Mouse (Mus musculus): ENCODE measurements around the gene Gm27021.

Gene Gm27021

DNA sequence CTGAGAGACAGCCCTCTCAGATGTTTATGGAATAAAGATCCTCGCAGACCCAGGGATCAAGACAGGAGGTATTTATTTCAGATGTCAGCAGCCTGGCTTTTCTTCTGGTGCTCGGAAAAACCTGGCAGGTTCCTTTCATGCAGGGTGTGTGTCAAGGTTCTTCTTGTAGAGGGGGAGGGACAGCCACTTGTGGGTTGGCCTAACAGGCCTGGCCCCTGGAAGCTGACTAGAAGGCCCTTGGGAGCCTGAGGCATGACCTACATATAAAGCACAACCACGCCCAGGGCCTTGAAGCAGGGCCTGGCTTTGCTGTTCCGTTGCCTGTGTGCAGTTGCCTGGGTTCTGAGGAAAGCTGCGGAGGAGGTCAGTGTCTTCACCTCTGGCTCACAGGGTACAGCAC lies 17.2 kb upstream of the Gm27021 start:
- DNase-seq = no peak

DNA sequence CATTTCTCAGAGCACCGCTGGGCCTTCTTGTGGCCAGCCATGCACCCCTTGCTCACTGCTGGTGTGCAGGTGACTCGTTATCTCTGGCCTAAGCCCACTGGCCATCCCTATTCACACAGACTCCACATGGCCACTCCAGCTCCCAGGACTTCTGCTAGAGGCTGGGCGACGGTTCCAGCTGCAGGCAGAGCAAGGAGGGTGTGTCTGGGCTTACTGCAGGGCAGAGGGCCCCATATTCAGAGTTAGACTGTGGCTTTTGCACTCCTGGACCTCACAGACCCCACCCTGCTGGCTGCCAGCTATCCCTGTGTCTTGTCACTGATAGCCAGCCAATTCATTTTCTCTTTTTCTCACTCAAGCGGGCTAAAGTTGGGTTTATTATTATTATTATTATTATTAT lies 16.2 kb upstream of the Gm27021 start:
- DNase-seq = no peak

DNA sequence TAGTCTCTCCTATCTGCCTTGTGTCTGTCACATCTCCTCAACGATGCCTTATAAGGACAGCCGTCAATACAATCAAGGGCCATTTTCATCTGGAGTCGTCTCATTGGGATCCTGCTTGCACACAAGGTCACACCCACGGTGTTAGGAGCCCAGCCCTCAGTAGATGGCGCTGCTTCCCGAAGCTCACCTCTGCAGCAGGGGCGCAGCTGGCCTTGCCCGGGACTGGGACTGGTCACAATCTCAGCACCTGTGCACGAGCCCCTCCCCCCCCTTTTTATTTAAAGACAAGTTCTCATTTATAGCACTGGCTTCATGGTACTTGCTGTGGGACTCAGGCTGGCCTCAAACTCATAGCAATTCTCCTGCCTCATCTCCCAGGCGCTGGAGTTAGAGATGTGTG lies 15.7 kb upstream of the Gm27021 start:
- peak; percentile 52 for DNase-seq

DNA sequence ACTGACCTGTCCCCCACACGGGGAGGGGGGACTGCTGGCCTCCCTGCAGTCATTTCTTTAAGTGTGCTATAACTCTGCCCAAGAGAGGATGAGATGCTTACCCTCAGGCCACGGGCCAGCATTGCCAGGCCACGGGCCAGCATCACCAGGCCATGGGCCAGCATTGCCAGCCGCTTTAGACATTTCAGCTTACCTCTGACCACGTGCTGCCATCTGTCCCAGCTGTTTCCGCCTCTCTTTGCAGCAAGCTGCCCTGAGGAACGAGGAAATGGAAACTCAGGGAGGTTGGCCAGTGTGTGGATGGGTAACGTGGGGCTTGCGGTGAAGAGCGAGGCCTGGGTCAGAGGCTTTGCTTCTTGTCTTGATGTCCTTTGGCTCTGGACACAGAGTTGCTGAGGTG lies 13.2 kb upstream of the Gm27021 start:
- DNase-seq = no peak

DNA sequence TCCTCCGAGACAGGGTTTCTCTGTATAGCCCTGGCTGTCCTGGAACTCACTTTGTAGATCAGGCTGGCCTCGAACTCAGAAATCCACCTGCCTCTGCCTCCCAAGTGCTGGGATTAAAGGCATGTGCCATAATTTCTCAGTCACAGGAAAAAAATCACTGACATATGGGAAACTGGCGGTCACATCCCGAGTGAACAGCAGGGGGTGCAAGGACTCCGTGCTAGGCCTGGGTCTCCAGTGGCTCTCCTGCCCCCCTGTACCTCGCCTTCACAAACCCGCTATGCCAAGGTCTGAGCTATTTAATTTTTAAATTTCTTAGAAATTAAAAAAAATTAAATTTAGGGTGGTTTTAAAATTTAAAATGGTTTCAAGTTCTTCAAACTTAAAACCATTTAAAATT lies 12.5 kb upstream of the Gm27021 start:
- peak; percentile 74 for DNase-seq

DNA sequence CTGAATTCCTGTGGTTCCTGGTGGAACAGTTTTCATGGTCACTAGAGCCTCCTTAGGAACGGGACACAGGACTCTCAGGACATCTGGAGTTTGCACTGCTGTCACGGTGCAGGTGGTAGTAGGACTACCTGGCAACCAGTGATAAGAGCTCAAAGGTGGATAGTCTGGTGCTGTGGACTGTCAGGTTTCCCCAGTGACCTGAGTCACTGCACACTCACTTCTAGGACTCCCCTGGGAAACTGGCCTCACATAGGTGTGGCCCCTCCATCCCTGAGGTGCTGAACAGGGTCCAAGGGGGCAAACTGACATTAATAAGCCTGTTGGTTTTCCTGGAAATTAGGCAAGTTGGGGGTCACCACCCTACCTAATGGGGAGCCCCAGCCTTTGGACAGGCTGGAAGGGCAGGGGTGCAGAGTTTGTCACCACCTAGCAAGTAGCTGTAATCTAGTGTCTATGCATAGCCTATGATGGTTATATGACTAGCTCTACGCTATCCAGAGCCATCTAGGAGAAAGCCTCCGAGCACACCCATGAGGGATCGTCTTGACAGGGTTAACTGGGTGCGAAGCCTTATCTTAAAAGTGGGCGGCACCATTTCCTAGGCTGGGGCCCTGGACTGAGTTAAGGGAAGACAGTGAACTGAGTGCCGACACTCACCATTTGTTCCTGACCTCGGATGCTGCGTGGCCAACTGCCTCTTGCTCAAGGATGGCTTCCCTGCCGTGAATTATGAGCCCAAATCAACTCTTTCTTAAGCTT lies 11.9 kb upstream of the Gm27021 start:
- no peak for DNase-seq

DNA sequence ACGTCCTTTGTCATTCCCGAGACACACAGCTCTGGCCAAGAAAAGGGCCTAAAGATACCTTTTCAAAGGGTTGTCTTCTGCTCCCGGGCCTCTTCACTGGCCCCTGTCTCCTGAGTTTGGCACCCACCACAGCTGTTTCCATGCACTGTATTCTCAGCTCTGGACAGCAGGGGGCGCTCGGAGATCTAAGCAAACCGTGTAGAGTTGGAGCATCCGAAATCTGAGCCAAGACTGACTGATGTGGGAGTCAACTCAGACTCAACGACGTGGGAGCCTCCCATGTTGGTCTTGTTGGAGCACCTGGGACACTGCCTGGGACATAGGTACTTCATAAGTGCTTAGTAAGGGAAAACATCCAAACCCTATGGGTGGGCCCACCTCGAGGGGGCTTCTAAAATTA lies 10.6 kb upstream of the Gm27021 start:
- DNase-seq = peak; percentile 93

DNA sequence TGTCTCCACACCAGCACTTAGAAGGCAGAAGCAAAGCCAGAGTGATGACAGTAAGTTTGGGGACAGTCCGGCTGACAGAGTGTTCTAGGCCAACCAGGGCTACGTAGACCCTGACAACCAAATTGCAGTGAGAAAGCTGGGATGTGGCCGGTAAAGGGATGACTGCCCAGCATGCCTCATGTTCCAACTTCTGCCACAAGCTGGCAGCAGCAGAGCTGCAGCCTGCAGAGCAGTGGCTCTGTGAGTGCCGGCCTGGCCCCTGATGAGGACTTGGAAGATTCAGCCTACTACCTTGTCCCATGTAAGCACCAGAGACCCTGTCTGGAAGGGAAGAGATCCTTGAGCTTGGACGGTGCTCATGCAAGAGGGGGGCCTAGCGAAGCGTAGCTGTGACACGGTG lies 7.8 kb upstream of the Gm27021 start:
- DNase-seq = no peak

DNA sequence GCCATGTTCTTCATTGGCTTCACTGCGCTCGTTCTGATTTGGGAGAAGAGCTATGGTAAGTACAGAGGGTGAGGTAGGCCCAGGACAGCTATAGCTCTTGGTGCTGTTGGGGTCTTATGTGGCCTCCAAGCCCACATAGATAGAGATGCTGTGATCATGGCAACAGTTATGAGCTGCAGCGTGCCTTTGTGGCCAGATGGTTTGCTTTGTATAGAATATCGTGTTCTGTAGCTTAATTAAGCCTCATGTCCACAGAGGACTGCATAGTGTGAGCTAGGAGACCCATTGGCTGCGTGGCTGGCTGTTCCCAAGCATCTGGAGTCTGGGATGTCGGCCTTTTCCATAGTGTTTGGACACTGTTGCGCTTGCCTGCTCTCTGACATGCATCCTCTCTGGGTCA lies 5.4 kb upstream of the Gm27021 start:
- no peak for DNase-seq

DNA sequence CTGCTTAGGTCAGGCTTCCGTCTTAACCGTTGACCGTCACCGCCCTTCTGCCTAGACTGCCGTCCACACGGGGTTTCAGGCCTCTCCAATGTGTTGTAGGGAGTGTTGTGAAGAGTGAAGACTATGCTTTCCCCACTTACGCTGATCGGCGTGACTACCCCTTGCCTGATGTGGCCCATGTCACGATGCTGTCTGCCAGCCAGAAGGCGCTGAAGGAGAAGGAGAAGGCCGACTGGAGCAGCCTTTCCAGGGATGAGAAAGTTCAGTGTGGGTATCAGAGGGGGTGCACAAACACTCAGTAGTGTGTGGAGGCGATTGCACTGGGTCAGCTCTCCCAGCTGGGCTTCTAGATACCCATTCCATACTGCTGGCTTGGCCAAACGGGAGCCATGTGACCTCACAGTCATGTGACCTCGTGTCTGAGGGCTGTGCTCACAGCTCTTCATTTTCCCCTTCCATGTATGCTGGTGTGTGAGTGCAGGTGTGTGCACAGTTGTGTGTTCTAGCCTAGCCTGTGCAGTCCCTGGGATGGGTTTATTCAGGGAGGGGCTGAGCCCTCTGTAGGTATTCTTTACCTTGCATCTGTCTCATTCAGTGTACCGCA lies 4.8 kb upstream of the Gm27021 start:
- DNase-seq = no peak

DNA sequence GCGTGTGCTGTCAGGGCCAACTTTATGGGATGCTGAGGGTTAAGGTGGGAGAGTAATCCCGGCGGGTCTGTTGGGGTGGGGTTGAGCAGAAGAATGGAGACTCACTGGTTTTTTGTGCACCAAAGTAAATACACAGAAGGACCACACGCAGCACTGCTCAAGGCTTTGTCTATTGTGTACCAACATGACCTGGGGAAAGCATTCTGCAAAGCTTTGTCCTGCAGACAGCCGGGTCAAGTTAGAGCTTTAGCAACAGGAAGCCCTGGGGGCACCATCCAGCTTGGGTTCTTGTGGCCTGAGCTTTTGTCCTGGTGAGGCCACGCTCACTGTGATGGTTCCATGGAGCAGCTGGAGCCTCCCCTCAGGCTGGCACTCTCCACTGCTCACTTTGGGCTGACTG lies 3.9 kb upstream of the Gm27021 start:
- DNase-seq = no peak

DNA sequence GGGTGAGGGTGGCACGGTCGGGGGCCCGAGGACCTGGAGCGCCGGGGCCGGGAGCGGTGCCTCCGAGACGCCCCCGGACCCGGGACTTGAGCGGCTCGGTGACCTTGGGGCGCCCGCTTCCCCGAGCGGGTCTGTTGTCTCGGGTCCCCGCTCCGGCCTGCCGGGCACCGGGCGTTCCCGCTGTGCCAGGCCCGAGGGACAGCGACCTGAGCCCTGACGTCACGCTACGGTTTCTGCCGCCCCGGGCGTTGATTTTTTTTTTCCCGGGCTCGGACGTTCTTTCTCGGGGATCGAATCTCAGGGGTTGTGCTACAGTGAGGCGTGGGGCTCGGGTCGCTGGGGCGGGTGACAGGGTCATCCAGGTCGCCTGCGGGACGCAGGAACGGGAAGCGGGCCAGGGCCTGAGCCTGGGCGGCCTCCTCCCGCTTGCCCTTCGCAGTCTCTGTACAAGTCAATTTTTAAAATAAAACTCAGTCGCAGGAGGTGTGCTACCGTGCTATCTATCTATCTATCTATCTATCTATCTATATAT lies 561 bp upstream of the Gm27021 start, which contains the start of gene Emc8:
Emc8 (minus strand) TSS at position 200 of the 532 bp plus-strand sequence.
- peak; percentile 46 for DNase-seq

DNA sequence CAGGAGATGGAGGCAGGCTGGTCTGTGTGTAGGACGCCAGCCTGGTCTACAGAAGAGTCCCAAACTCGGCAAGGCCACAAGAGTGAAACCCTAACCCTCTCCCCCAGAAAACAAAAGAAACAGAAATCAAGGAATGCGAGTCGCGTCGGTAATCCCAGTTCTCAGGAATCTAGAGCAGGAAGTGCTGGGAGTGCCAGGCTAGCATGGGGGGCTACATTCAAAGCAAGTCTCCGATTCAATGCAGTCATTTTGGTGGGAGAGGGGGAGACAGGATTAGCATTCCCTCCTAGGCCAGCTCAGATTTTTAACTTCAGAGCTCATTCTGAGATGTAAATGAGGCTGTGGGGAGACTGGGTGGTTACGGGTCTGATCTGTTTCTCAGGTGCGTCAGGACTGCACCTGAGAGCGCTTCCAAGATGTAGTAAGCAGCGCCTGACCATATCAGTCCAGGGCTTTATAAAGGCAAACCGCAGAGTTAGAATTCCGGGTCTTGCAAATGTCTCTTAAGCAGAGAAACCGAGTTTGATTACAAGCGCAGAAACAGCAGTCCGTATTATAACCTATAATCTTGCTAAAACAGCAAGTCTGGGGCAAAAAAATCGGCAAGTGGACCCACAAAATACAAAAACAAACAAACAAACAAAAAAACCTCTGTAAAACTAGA lies 940 bp downstream of the Gm27021 start:
- no peak for DNase-seq

DNA sequence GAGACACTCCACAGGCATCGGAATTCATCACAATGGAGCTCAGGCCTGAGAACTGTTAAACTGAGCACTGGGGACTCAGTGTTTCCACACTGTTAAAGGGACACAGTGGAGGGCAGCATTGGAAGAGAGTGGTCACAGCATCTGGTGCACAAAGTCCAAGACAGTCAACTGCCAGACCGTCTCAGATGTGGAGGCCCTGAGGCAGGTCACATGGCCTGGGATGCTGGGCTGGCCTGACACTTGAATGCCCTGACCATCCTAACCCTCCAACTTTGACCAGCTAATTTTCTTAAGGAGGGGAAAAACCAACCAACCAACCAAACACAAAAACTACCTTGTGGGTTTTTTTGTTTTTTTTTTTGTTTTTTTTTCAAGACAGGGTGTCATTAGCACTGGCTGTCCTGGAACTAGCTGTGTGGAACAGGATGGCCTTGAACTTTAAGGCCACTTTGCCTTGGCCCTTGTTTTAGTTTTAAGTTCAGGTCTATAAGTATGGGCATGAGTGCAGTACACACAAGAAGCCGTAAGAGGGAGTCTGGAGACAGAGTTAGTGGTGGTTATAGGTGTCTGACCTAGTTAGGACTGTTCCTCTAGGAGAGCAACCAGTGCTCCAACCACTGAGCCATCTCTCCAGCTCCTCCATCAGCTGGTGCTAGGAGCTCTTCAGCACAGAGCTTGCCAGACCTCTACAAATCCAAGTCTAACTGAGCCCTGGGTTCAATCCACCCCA lies 2.0 kb downstream of the Gm27021 start:
- no peak for DNase-seq

DNA sequence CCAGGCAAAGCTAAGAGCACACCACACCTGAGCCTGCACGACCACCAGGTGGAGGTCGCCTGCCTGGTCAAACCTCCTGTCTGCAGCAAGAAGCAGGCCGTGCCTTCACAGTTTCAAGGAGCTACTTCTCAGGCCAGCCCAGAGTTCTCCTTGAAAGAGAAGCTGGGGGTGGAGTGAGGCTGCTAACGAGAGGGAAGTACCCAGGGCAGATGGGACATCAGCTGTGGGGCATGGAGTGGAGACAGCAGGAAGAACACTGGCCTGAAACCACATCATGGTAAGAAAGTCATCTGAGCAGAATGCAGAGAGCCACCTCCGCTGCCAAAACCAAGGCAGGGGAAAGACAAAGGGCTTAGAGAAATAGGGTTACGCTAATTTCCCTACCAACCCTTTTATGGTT lies 3.3 kb downstream of the Gm27021 start:
- no peak for DNase-seq

DNA sequence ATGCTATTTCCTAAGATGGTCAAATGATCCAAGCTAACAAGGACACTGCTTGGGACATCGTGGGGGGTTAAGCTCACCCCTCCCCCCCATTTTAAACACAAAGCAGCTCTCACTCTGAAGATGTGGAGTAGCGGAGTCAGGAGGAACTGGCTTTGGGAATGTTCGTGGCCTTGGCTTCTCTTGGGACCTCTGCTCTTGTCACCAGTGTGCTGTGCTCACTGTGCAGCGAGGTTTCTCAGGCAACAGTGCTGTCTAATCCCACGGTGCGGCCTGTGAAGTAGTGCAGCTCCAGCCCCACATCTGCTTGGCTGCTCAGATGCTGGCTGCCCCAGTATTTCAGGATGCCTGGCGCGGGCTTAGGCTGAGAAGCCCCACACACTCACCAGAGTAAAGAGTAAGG lies 10.5 kb downstream of the Gm27021 start:
- DNase-seq = no peak

DNA sequence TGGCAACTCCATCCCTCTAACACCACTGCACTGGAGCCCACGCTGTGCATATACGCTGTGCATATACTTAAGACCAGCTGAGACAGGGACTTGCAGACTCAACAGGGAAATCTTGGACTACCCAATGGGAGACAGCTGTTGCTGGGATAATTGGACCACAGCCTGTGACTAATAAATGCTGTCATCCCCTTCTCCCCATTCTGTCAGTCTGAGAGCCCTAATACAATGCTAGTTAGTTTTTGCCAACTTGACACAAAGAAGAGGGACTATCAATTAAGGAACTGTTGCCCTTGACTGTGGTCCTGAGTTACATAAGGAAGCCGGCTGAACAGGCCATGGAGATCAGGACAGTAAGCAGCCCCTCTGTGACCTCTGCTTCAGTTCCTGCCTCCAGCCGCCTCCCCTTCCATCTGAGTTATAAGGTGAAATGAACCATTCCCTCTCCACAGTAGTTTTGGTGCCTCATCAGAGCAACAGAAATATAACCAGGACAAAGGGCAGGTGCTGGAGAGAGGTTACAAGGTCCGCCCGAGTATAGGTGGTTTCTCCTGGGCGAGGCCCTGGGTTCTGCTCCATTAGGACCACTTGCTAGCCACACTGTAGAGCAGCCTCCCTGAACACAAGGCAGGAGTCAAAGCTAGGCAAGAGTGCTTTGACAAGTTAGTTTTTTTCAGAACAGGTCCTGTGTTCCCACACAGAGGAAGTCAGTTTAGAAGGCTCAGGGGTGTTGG lies 11.4 kb downstream of the Gm27021 start:
- DNase-seq = no peak

DNA sequence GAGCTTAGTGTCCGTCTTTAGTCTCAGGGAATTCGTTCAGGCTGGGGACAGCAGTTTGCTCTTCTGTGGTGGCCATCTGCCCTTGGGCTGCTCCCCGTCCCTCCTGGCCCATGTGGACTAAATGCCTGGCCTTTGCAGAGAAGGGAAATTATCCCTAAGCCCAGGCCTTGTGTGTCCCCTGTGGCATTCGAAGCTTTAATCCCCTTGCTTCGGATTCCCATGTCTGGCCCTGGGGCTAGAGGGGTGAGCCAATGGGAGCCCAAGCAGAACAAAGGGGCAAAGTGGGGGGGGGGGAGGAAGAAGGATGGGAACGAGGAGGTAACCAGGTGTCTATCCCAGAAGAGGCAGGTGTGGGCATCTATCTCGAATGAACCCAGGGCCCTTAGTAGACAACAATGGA lies 20.3 kb downstream of the Gm27021 start, which contains the start of gene 1190005I06Rik:
1190005I06Rik (minus strand) TSS at position 101 of the 400 bp plus-strand sequence.
- no peak for DNase-seq

DNA sequence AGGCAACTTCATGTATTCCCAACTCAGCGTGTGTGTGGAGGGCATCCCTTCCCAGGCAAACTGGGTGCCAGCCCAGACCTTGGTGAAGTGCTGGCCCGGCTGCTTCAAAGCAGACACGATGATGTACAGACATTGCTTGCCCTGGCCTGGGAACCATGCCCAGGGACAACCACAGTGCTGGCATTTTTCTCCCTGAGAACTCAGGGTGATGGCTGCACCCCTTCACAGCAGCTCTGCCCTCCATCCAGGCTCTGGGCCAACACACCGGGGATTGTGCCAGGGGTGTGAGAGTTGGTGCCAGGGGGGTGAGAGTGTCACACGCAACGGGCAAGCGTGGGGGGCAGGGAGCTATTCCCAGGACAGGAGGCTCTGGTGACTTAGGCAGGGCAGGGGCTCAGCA lies 23.2 kb downstream of the Gm27021 start:
- DNase-seq = peak; percentile 81

DNA sequence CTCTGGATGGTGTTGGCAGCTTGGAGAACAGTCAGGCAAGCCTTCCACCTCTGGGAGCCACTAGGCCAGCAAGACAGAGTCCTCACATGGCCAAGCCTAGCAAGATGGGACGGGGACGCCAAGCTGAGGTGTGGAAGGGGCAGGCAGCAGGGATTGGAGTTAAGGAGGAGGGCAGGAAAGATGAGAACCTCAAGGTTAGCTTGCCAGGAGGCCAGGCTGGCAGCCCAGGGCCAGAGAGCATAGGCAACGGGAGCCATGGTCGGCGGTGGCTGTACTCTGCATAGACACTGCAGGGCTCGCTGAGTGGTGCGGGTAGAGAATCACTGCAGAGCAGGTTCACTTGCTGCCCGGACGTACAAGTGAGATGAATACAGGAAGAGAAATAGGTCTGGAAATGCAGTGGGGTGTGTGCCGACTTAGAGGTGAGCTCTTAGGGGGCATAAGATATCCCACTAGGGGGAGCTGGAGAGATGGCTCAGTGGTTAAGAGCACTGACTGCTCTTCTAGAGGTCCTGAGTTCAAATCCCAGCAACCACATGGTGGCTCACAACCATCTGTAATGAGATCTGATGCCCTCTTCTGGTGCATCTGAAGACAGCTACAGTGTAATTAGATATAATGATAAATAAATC lies 25.7 kb downstream of the Gm27021 start:
- no peak for DNase-seq

DNA sequence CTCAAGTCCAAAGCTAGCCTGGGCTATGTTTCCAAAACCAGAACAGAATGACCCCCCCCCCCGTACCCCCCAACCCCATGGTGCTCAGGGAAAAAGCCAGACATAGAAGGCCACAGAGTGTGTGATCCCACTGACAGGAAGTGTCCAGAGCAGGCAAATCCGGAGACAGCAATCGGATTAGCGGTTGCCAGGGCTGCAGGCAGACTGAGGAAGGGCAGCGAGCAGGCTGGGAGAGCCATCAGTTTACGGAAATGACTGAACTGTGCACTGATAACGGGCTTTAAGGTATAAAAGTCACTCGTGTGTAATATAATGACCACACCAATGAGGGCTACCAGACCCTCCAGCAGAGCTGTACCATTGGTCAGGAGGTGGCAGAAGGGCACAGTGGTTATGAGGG lies 26.6 kb downstream of the Gm27021 start:
- no peak for DNase-seq

DNA sequence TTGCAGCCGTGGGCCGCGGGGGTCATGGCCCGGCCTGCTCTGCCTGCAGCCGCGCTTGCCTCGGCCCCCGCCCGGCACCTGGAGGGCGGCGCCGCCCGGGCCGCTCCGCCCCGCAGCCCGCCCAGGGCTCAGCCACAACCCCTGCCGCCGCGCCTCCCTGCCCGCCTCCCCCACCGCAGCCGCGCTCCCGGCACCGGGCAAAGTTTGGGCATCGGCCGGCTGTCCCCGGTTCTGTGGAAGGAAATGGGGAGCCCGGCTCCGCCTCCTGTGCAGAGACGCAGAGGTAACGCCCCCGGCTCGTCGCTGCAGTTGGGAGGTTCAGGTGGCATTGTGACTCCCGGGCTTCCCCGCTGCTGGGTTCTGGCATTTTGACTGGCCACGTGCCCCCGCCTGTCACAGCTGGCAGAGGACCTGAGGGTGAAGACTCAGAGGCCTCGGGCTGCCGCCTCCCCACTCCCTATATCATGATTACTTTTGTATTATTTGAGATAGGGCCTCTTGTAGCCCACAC lies 33.5 kb downstream of the Gm27021 start:
- peak; percentile 39 for DNase-seq
